Comparison of ENCODE assay signal across 8 mouse cellular contexts in the genomic region with DNA sequence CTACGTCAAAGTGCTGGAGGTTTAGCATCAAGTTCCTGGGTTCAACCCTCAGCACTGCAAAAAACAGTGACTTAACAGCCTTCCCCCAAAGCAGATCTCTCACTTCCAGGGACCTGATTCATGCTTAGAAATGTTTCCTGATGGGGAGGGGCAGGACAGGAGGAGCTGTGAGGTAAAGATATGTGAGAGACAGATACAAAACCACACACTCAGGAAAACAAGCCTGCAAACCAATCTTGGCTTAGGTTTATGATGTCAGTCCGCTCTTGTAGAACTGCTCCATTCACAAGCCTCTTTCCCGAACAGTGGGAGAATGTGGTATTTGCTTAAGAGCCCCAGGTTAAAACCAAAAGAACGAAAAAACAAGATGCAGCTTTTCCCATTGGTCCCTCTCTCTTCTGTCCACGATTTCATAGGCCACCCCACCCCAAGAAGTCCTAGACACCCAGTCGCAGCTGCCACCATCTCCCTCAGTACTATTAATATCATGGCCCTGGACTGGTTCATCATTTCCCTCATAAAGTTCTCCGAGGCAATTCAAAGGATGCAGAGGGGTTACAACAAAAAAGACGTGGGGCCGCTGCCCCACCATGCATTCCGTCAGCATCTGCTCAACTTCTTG. TPM values are rescaled to one million over a fixed set of nuclear protein-coding genes. Genes with fewer than 3 reads are reported as not detected.
A peak's percentile ranks its signal among the peaks of the same experiment; 100 is the strongest.
DNase-seq lines count a peak whose midpoint lies in the region; ATAC-seq lines count a peak whose summit lies in the region.

No protein-coding gene starts in this region.

- WGBS in kidney, embryonic 16.5 days: 23% methylated on average over 10 of the region's 10 CpGs
- WGBS in hindbrain, embryonic 13.5 days: 20% methylated on average over 10 of the region's 10 CpGs
- 18% methylated on average over 10 of the region's 10 CpGs for WGBS in midbrain, embryonic 14.5 days

- DNase-seq in kidney, adult 11 months: no peak
- DNase-seq in brain, adult 2 months (ENCODE audit: low read depth, low spot score): peak; percentile 48
- peak; percentile 39 for DNase-seq in midbrain, embryonic 14.5 days
- no peak for DNase-seq in cerebellum, adult 9-11 months
- DNase-seq in embryo, embryonic 9.5 days (ENCODE audit: extremely low spot score): no peak
- DNase-seq in embryo, embryonic 10.5 days (ENCODE audit: low spot score): no peak

- no peaks in the 10 kb centered on the region for H3K36me3 ChIP-seq in kidney, embryonic 16.5 days (ENCODE audit: insufficient read depth, low read length)
- H3K36me3 ChIP-seq in hindbrain, embryonic 13.5 days: no peaks in the 10 kb centered on the region
- no peaks in the 10 kb centered on the region for H3K36me3 ChIP-seq in midbrain, embryonic 14.5 days (ENCODE audit: control insufficient read depth, insufficient read depth, low read length)

- no peaks in the 10 kb centered on the region for H3K9me3 ChIP-seq in kidney, embryonic 16.5 days (ENCODE audit: low read length)
- H3K9me3 ChIP-seq in hindbrain, embryonic 13.5 days: no peaks in the 10 kb centered on the region
- H3K9me3 ChIP-seq in midbrain, embryonic 14.5 days (ENCODE audit: control insufficient read depth, low read length): no peaks in the 10 kb centered on the region

- no peaks in the 10 kb centered on the region for H3K27me3 ChIP-seq in kidney, embryonic 16.5 days (ENCODE audit: insufficient read depth, low read length)
- H3K27me3 ChIP-seq in hindbrain, embryonic 13.5 days: no peaks in the 10 kb centered on the region
- H3K27me3 ChIP-seq in midbrain, embryonic 14.5 days (ENCODE audit: control insufficient read depth, insufficient read depth, low read length): no peaks in the 10 kb centered on the region

- no peak for ATAC-seq in kidney, embryonic 16.5 days (ENCODE audit: low FRiP score, low TSS enrichment)
- ATAC-seq in hindbrain, embryonic 13.5 days (ENCODE audit: low FRiP score): peak; percentile 30
- ATAC-seq in midbrain, embryonic 14.5 days (ENCODE audit: low FRiP score, low TSS enrichment): no peak

- H3K27ac ChIP-seq in kidney, embryonic 16.5 days (ENCODE audit: low read length): no peak overlapping the region
- H3K27ac ChIP-seq in hindbrain, embryonic 13.5 days: peak overlapping the region; percentile 96
- H3K27ac ChIP-seq in midbrain, embryonic 14.5 days (replicated peaks; ENCODE audit: low read depth, low read length): peak overlapping the region; percentile 95

- H3K9ac ChIP-seq in kidney, embryonic 16.5 days (replicated peaks; ENCODE audit: low read length): peak overlapping the region; percentile 93
- peak overlapping the region; percentile 95 for H3K9ac ChIP-seq in hindbrain, embryonic 13.5 days
- peak overlapping the region; percentile 98 for H3K9ac ChIP-seq in midbrain, embryonic 14.5 days (replicated peaks; ENCODE audit: low read length)

- peak overlapping the region; percentile 94 for H3K4me3 ChIP-seq in kidney, embryonic 16.5 days (ENCODE audit: low read length)
- H3K4me3 ChIP-seq in hindbrain, embryonic 13.5 days: peak overlapping the region; percentile 94
- H3K4me3 ChIP-seq in midbrain, embryonic 14.5 days (replicated peaks; ENCODE audit: low read depth, low read length): peak overlapping the region; percentile 87

- H3K4me1 ChIP-seq in kidney, embryonic 16.5 days (ENCODE audit: insufficient read depth, low read length): peaks cover 12% of the 10 kb centered on the region
- peaks cover 53% of the 10 kb centered on the region for H3K4me1 ChIP-seq in hindbrain, embryonic 13.5 days (replicated peaks)
- H3K4me1 ChIP-seq in midbrain, embryonic 14.5 days (ENCODE audit: control insufficient read depth, insufficient read depth, low read length): peaks cover 26% of the 10 kb centered on the region

- peak overlapping the region; percentile 91 for H3K4me2 ChIP-seq in kidney, embryonic 16.5 days (replicated peaks; ENCODE audit: low read depth, low read length)
- H3K4me2 ChIP-seq in hindbrain, embryonic 13.5 days: peak overlapping the region; percentile 70
- H3K4me2 ChIP-seq in midbrain, embryonic 14.5 days (ENCODE audit: low read length): peak overlapping the region; percentile 76

RNA-seq across cellular contexts. Expression of gene Ube2o, which starts 1.1 kb away (rescaled TPM):
- 5.8 and 6.4 TPM in 2 replicates for polyA plus RNA-seq in kidney, embryonic 16.5 days (2015; fragmentation: Nextera tagmentation; extraction: Ambion mirVana)
- polyA plus RNA-seq in hindbrain, embryonic 13.5 days (2015; fragmentation: Nextera tagmentation; extraction: Ambion mirVana): 14.1 and 14.8 TPM in 2 replicates
- 26.1 and 26.9 TPM in 2 replicates for polyA plus RNA-seq in midbrain, embryonic 14.5 days (2014; fragmentation: Nextera tagmentation; extraction: Ambion mirVana)

RNA-seq across cellular contexts. Expression of gene Aanat, which starts 6.1 kb away (rescaled TPM):
- not detected in 2 replicates for polyA plus RNA-seq in kidney, embryonic 16.5 days (2015; fragmentation: Nextera tagmentation; extraction: Ambion mirVana)
- 0.36 and 1.0 TPM in 2 replicates for polyA plus RNA-seq in hindbrain, embryonic 13.5 days (2015; fragmentation: Nextera tagmentation; extraction: Ambion mirVana)
- 0.49 and 0.70 TPM in 2 replicates for polyA plus RNA-seq in midbrain, embryonic 14.5 days (2014; fragmentation: Nextera tagmentation; extraction: Ambion mirVana)

RNA-seq across cellular contexts. Expression of gene Rhbdf2, which starts 46.7 kb away (rescaled TPM):
- 11.4 and 12.8 TPM in 2 replicates for polyA plus RNA-seq in kidney, embryonic 16.5 days (2015; fragmentation: Nextera tagmentation; extraction: Ambion mirVana)
- polyA plus RNA-seq in hindbrain, embryonic 13.5 days (2015; fragmentation: Nextera tagmentation; extraction: Ambion mirVana): 1.8 and 2.1 TPM in 2 replicates
- polyA plus RNA-seq in midbrain, embryonic 14.5 days (2014; fragmentation: Nextera tagmentation; extraction: Ambion mirVana): 0.61 and 0.63 TPM in 2 replicates

RNA-seq across cellular contexts. Expression of gene Sphk1, which starts 49.4 kb away (rescaled TPM):
- 5.8 and 5.9 TPM in 2 replicates for polyA plus RNA-seq in kidney, embryonic 16.5 days (2015; fragmentation: Nextera tagmentation; extraction: Ambion mirVana)
- 3.1 and 3.3 TPM in 2 replicates for polyA plus RNA-seq in hindbrain, embryonic 13.5 days (2015; fragmentation: Nextera tagmentation; extraction: Ambion mirVana)
- 5.4 and 6.0 TPM in 2 replicates for polyA plus RNA-seq in midbrain, embryonic 14.5 days (2014; fragmentation: Nextera tagmentation; extraction: Ambion mirVana)

Comparison
In these comparisons a context has a peak if more than half of its experiments do, and no peak if none do; other contexts are left out.
1. DNase-seq: peak in brain, adult 2 months (single experiment) and midbrain, embryonic 14.5 days (single experiment); none in kidney, adult 11 months (single experiment), cerebellum, adult 9-11 months (single experiment), embryo, embryonic 9.5 days (single experiment) and embryo, embryonic 10.5 days (single experiment).
2. Peak in every context shown above with its lines, with median percentiles within 50 percentile points of each other: H3K4me2 ChIP-seq, H3K4me3 ChIP-seq and H3K9ac ChIP-seq.